Mouse (Mus musculus) embryonic facial prominence, embryonic 11.5 days (tissue): ENCODE results near the gene Acot7. TPM values are rescaled to one million over a fixed set of nuclear protein-coding genes. Genes with fewer than 3 reads are reported as not detected.

ENCODE experiments used
- ATAC-seq: fragments of 200-750 bp; cut with Nextera tagmentation; replicated peaks from 2 replicates; pipeline ENCODE4 v1.8.0; 2017; ENCODE audit warnings: low read depth; ENCODE audit not compliant: insufficient number of reproducible peaks, low FRiP score, low TSS enrichment
- DNase-seq: peaks from one replicate; pipeline ENCODE4 v3.0.0-alpha.2; 2015; ENCODE audit warnings: low spot score
- H3K27ac ChIP-seq: fragments of 300-500 bp; sonication (generic); replicated peaks from 2 replicates; pipeline ENCODE4 v1.5.1; 2014; ENCODE audit warnings: mild to moderate bottlenecking, low read depth, low read length, control low read depth
- H3K27me3 ChIP-seq: fragments of 300-500 bp; sonication (generic); 2 replicates; pipeline ENCODE4 v1.6.1; 2014; ENCODE audit warnings: mild to moderate bottlenecking, low read length, moderate library complexity, mixed read lengths; ENCODE audit not compliant: control insufficient read depth, insufficient read depth
- H3K36me3 ChIP-seq: fragments of 300-500 bp; sonication (generic); replicated peaks from 2 replicates; pipeline ENCODE4 v1.6.1; 2014; ENCODE audit warnings: low read depth, mild to moderate bottlenecking, low read length, moderate library complexity, mixed read lengths; ENCODE audit not compliant: control insufficient read depth, insufficient read depth
- H3K4me1 ChIP-seq: fragments of 300-500 bp; sonication (generic); 2 replicates; pipeline ENCODE4 v1.6.1; 2014; ENCODE audit warnings: low read length, mixed read lengths; ENCODE audit not compliant: control insufficient read depth, insufficient read depth
- H3K4me2 ChIP-seq: fragments of 300-500 bp; sonication (generic); 2 replicates; pipeline ENCODE4 v1.6.1; 2014; ENCODE audit warnings: low read depth, mild to moderate bottlenecking, control low read depth, low read length, moderate library complexity
- H3K4me3 ChIP-seq: fragments of 300-500 bp; sonication (generic); 2 replicates; pipeline ENCODE4 v1.5.1; 2014; ENCODE audit warnings: low read depth, low read length, control low read depth
- H3K9ac ChIP-seq: fragments of 300-500 bp; sonication (generic); replicated peaks from 2 replicates; pipeline ENCODE4 v1.6.1; 2014; ENCODE audit warnings: mild to moderate bottlenecking, control low read depth, low read length
- H3K9me3 ChIP-seq: fragments of 300-500 bp; sonication (generic); replicated peaks from 2 replicates; pipeline ENCODE4 v1.6.1; 2016; ENCODE audit warnings: mild to moderate bottlenecking, low read length, inconsistent platforms, mixed read lengths; ENCODE audit not compliant: control insufficient read depth
- WGBS: fragments of 180-500 bp; shearing (Covaris S2); extraction: QIAGEN DNeasy Blood & Tissue Kit; methylation state at CpG from one replicate; pipeline ENCODE4 v1.1.7; 2014; 5-methylcytosine and 5-hydroxymethylcytosine counted together
- polyA plus RNA-seq: library from polyadenylated mRNA; unstranded; fragments of >200 nt; fragmentation: Nextera tagmentation; extraction: Ambion mirVana; gene quantifications from 2 replicates; pipeline ENCODE4 v1.2.1, GENCODE M21; 2014

Gene Acot7
- polyA plus RNA-seq, 1 experiment from 2014 or later: 47.5 TPM

- H3K4me2 ChIP-seq: no peak overlapping the region
- no peak overlapping the region for H3K27ac ChIP-seq
- H3K9me3 ChIP-seq: no peaks in the 10 kb centered on the region
- ATAC-seq (no peak), DNase-seq (no peak)
- no peak overlapping the region for H3K4me3 ChIP-seq
- H3K27me3 ChIP-seq: no peaks in the 10 kb centered on the region
- H3K36me3 ChIP-seq: no peaks in the 10 kb centered on the region
- WGBS: 88% methylated on average over 9 of the region's 9 CpGs
- peaks cover 4% of the 10 kb centered on the region for H3K4me1 ChIP-seq
- no peak overlapping the region for H3K9ac ChIP-seq
Measured at GRCm38 (mm10) chr4:152264867-152265568, 87.1 kb downstream of the Acot7 start.

- ATAC-seq (no peak), DNase-seq (no peak)
- 57% methylated on average over 5 of the region's 5 CpGs for WGBS
- peaks cover 4% of the 10 kb centered on the region for H3K4me1 ChIP-seq
- no peaks in the 10 kb centered on the region for H3K9me3 ChIP-seq
- H3K4me3 ChIP-seq: no peak overlapping the region
- H3K9ac ChIP-seq: no peak overlapping the region
- H3K27me3 ChIP-seq: no peaks in the 10 kb centered on the region
- H3K27ac ChIP-seq: no peak overlapping the region
- H3K4me2 ChIP-seq: no peak overlapping the region
- H3K36me3 ChIP-seq: no peaks in the 10 kb centered on the region
Measured at GRCm38 (mm10) chr4:152265791-152266190, 87.9 kb downstream of the Acot7 start.

- H3K9ac ChIP-seq: no peak overlapping the region
- no peak overlapping the region for H3K4me2 ChIP-seq
- H3K4me1 ChIP-seq: peaks cover 4% of the 10 kb centered on the region
- WGBS: 63% methylated on average over 10 of the region's 10 CpGs
- no peaks in the 10 kb centered on the region for H3K36me3 ChIP-seq
- no peaks in the 10 kb centered on the region for H3K27me3 ChIP-seq
- ATAC-seq (no peak), DNase-seq (no peak)
- no peak overlapping the region for H3K4me3 ChIP-seq
- H3K27ac ChIP-seq: no peak overlapping the region
- no peaks in the 10 kb centered on the region for H3K9me3 ChIP-seq
Measured at GRCm38 (mm10) chr4:152266236-152266895, 88.4 kb downstream of the Acot7 start.

- Histone ChIP-seq H3K4me2 (no peak overlapping the region), H3K9me3 (no peaks in the 10 kb centered on the region), H3K4me3 (no peak overlapping the region), H3K27ac (no peak overlapping the region), H3K4me1 (peaks cover 9% of the 10 kb centered on the region), H3K36me3 (no peaks in the 10 kb centered on the region), H3K9ac (no peak overlapping the region), H3K27me3 (no peaks in the 10 kb centered on the region)
- WGBS: 69% methylated on average over 13 of the region's 13 CpGs
- ATAC-seq (no peak), DNase-seq (no peak)
Measured at GRCm38 (mm10) chr4:152267748-152268369, 89.9 kb downstream of the Acot7 start.

GRCm38 (mm10) chr4:152269967-152270366 lies 92.0 kb downstream of the Acot7 start:
- no peak for DNase-seq

GRCm38 (mm10) chr4:152270599-152270998 lies 92.7 kb downstream of the Acot7 start:
- WGBS: 73% methylated on average over 9 of the region's 9 CpGs
- no peaks in the 10 kb centered on the region for H3K9me3 ChIP-seq
- H3K27ac ChIP-seq: no peak overlapping the region
- no peak overlapping the region for H3K4me3 ChIP-seq
- DNase-seq (no peak), ATAC-seq (no peak)
- H3K9ac ChIP-seq: no peak overlapping the region
- peaks cover 13% of the 10 kb centered on the region for H3K4me1 ChIP-seq
- no peak overlapping the region for H3K4me2 ChIP-seq
- H3K36me3 ChIP-seq: no peaks in the 10 kb centered on the region
- peaks cover 9% of the 10 kb centered on the region for H3K27me3 ChIP-seq

More at GRCm38 (mm10) chr4:152269967-152270366, 92.0 kb downstream of the Acot7 start:
- Histone ChIP-seq H3K9me3 (no peaks in the 10 kb centered on the region), H3K4me2 (no peak overlapping the region), H3K36me3 (no peaks in the 10 kb centered on the region), H3K27ac (no peak overlapping the region), H3K9ac (no peak overlapping the region), H3K4me1 (peaks cover 11% of the 10 kb centered on the region), H3K27me3 (peaks cover 4% of the 10 kb centered on the region), H3K4me3 (no peak overlapping the region)
- WGBS: 87% methylated on average over 13 of the region's 13 CpGs
- ATAC-seq: no peak

- Histone ChIP-seq H3K27ac (no peak overlapping the region), H3K4me2 (no peak overlapping the region), H3K4me1 (peaks cover 13% of the 10 kb centered on the region), H3K36me3 (no peaks in the 10 kb centered on the region), H3K9ac (no peak overlapping the region), H3K27me3 (peaks cover 11% of the 10 kb centered on the region), H3K4me3 (no peak overlapping the region), H3K9me3 (no peaks in the 10 kb centered on the region)
- WGBS: 89% methylated on average over 11 of the region's 11 CpGs
- no peak for ATAC-seq
- DNase-seq: no peak
Measured at GRCm38 (mm10) chr4:152271334-152271733, 93.4 kb downstream of the Acot7 start.

- 60% methylated on average over 7 of the region's 7 CpGs for WGBS
- Histone ChIP-seq H3K4me3 (no peak overlapping the region), H3K9ac (no peak overlapping the region), H3K27ac (no peak overlapping the region), H3K36me3 (no peaks in the 10 kb centered on the region), H3K27me3 (peaks cover 11% of the 10 kb centered on the region), H3K4me2 (no peak overlapping the region), H3K9me3 (no peaks in the 10 kb centered on the region), H3K4me1 (peaks cover 13% of the 10 kb centered on the region)
- DNase-seq (no peak), ATAC-seq (no peak)
Measured at GRCm38 (mm10) chr4:152272006-152272405, 94.1 kb downstream of the Acot7 start.
